Mouse (Mus musculus) bone marrow, adult 2 months (tissue): ENCODE data around the gene Tab2. TPM values are rescaled to one million over a fixed set of nuclear protein-coding genes. Genes with fewer than 3 reads are reported as not detected.

Experiments used
- H3K27ac ChIP-seq: fragments of 200-500 bp; 2 replicates; pipeline ENCODE4 v1.5.1; 2012; ENCODE audit warnings: low read depth, mild to moderate bottlenecking, control low read depth, inconsistent platforms, low read length; ENCODE audit not compliant: control insufficient read depth, poor library complexity, insufficient read depth
- H3K4me1 ChIP-seq: fragments of 200-500 bp; 2 replicates; pipeline ENCODE4 v1.6.1; 2011; ENCODE audit warnings: low read length; ENCODE audit not compliant: control insufficient read depth, insufficient read depth
- H3K4me3 ChIP-seq: fragments of 200-500 bp; replicated peaks from 2 replicates; pipeline ENCODE3; 2011; ENCODE audit warnings: mild to moderate bottlenecking, low read depth, low read length, control low read depth; ENCODE audit not compliant: control insufficient read depth
- CTCF ChIP-seq: fragments of 200-500 bp; IDR thresholded peaks from 2 replicates; pipeline ENCODE4 v1.5.1; 2011; ENCODE audit warnings: low read length, control low read depth; ENCODE audit not compliant: control insufficient read depth, insufficient read depth
- POLR2A ChIP-seq: fragments of 200-500 bp; IDR thresholded peaks from 2 replicates; pipeline ENCODE4 v1.6.1; 2011; ENCODE audit warnings: low read depth, mild to moderate bottlenecking, control low read depth, low read length, borderline replicate concordance; ENCODE audit not compliant: control insufficient read depth
- WGBS: fragments of 180-500 bp; shearing (Covaris S2); methylation state at CpG from one replicate; pipeline ENCODE4 v1.1.7; 2018; 5-methylcytosine and 5-hydroxymethylcytosine counted together
- polyA plus RNA-seq: library from polyadenylated mRNA; stranded (reverse); fragments of >200 nt; gene quantifications from 2 replicates; pipeline ENCODE4 v1.2.4, GENCODE M21; 2011; ENCODE audit warnings: low replicate concordance; ENCODE audit not compliant: missing spikeins, insufficient read depth, insufficient read length

Gene Tab2
- polyA plus RNA-seq: 36.8 and 46.7 TPM in 2 replicates

DNA sequence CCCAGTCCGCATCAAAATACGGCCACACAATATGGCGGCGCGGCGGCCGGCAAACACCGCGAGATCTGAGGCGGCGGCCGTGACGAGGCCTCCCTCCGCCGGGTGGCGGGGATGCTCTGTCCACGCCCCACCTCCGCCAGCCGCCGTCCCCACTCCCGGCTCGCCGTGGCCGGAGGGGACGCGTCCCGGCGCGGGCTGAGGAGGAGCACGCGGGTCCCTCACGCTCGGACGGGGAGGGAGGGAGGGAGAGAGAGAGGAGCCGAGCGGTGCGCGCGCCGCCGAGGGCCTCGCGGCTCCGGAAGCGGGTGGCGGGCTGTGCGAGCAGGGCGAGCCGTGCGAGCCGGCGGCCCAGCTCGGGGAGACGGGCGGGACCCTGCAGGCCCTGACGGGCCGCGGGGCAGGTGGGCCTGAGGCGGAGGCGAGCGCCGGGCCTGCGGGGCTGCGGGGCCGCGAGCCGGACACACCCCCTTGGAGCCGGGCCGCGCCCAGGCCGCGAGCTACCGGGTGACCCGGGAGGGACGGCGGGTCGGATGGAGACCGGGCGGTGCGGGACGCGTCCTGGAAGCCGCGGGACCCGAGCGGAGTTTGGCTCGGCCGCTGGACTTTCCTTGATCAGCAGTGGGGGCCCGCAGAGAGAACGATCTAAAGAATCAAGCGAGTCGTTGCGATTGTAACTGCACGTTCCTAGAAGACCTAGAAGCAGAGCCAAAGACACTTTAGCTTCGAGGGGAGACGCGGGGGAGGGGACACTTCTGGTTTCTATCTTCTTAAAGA, at the start of gene Tab2:
Gene Tab2, minus strand, starts transcription at position 3 of the 774 bp plus-strand sequence.
- Histone ChIP-seq H3K4me1 (peaks cover 1% of the 10 kb centered on the region; the same call in 1 of the 2 replicates), H3K27ac (peak within 1 kb of the TSS; percentile 99), H3K4me3 (peak within 1 kb of the TSS; percentile 77)
- under 1% methylated on average over 97 of the region's 97 CpGs for WGBS
- TF ChIP-seq CTCF: no peak
- peak; percentile 62; the same call in 1 of the 2 replicates for TF ChIP-seq POLR2A

DNA sequence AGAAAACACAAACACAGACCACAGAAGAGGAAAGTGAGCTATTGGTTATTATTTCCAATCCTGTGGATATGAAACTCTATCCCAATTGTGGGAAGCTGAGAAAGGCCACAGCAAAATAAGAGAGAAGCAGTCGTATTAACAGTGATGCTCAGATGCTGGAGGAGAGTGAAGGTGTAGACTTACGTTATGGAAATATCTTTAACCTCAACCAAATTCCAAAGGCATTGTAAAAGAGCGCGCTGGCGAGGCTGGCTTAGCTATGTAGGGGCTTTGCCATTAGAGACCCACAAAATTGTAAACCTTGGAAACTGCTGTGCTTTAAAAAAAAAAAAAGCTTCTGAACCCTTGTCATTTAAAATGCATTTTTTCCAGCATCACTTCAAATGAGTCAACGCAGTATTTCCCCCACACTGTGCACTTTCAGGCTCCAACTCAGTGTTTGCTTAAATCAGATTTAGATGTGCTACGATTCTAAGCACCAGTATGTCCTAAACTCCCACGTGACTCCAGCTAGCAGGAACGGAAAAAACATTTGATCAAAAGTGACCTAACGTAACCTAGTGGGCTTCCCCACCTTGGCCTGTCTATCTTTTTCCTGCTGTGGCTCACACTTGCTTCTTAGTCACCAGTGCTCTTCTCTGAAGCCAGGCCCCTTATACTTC, 36.4 kb upstream of the Tab2 start:
- no peaks in the 10 kb centered on the region for H3K4me1 ChIP-seq
- WGBS: 73% methylated on average over 10 of the region's 10 CpGs
- TF ChIP-seq CTCF: no peak
- TF ChIP-seq POLR2A: no peak
- no peak overlapping the region for H3K4me3 ChIP-seq
- H3K27ac ChIP-seq: no peak overlapping the region

DNA sequence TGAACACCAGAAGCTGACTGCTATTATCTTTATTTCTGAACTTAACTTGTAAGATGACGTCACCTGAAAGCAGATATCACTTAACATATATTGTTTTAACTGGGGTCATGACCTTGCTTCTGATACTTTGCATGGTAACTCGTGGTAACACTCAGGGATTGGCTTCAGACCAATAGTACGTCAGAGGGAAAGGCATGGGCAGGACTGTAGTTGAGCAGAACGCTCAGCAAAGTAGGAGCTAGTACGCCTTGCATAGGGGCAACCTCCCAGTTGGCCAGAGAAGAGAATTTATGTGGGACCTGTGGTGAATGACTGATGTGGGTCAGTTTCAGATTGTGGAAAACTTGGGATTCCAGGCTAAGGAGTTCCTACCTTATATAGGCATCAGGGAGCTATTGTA, 35.6 kb upstream of the Tab2 start:
- 75% methylated on average over 5 of the region's 5 CpGs for WGBS
- TF ChIP-seq CTCF (no peak), POLR2A (no peak)
- Histone ChIP-seq H3K27ac (no peak overlapping the region), H3K4me1 (no peaks in the 10 kb centered on the region), H3K4me3 (no peak overlapping the region)

- TF ChIP-seq CTCF (no peak), POLR2A (no peak)
- WGBS: 89% methylated on average over 8 of the region's 8 CpGs
- Histone ChIP-seq H3K4me3 (no peak overlapping the region), H3K27ac (no peak overlapping the region), H3K4me1 (no peaks in the 10 kb centered on the region; the same call in 1 of the 2 replicates)
These were observed 31.5 kb upstream of the Tab2 start for GRCm38 (mm10) chr10:7987521-7987920.

DNA sequence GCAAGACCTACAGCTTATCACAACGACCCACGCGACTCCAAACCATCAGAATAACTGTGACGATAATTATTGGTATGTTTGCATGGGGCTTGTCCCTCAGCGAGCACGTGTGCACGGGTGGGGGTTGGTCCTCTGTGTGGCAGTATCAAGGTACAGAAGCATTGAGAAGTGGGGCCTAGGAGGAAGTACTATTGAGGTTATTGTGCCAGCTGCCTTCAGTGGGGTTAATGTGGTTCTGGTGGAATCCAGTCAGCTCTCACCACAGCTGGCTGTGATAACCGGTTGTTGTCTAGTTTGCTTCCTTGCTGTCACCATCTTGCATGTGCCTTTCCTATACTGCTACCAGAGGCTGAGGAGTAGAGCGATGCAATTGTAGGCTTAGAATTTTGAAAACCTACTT, 20.4 kb upstream of the Tab2 start:
- H3K4me1 ChIP-seq: no peaks in the 10 kb centered on the region; the same call in 1 of the 2 replicates
- no peak overlapping the region for H3K4me3 ChIP-seq
- H3K27ac ChIP-seq: no peak overlapping the region
- WGBS: 34% methylated on average over 9 of the region's 9 CpGs
- no peak for TF ChIP-seq CTCF
- no peak for TF ChIP-seq POLR2A

DNA sequence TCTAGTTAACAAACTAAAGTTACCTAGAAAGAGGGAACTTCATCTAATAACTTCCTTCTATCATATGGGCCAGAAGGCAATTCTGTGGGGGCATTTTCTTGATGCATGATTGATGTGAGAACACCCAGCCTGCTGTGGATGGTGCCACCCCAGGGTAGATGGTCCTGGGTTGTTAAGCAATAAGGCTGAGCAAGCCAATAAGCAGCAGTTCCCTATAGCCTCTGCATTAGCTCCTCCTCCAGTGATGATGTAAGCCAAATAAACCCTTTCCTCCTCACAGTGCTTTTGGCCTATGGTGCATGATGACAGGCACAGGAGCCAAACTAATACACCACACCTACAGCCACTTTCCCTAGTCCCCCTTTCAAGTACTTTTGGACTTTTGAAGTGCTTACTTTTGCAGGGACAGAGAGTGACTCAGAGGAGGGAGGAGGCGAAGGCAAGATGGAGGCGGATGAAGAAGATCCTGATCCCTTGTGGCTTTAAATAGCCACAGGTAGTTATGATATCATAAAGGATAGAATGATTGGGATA, 12.8 kb upstream of the Tab2 start:
- no peak overlapping the region for H3K27ac ChIP-seq
- 86% methylated on average over 2 of the region's 2 CpGs for WGBS

GRCm38 (mm10) chr10:7967096-7967495, 11.1 kb upstream of the Tab2 start:
- TF ChIP-seq POLR2A: no peak
- no peak for TF ChIP-seq CTCF
- H3K4me1 ChIP-seq: no peaks in the 10 kb centered on the region
- H3K27ac ChIP-seq: no peak overlapping the region
- WGBS: 3% methylated on average over 3 of the region's 3 CpGs
- no peak overlapping the region for H3K4me3 ChIP-seq

More for the DNA sequence above, 12.8 kb upstream of the Tab2 start:
- TF ChIP-seq CTCF (no peak), POLR2A (no peak)
- Histone ChIP-seq H3K4me3 (no peak overlapping the region), H3K4me1 (no peaks in the 10 kb centered on the region)

DNA sequence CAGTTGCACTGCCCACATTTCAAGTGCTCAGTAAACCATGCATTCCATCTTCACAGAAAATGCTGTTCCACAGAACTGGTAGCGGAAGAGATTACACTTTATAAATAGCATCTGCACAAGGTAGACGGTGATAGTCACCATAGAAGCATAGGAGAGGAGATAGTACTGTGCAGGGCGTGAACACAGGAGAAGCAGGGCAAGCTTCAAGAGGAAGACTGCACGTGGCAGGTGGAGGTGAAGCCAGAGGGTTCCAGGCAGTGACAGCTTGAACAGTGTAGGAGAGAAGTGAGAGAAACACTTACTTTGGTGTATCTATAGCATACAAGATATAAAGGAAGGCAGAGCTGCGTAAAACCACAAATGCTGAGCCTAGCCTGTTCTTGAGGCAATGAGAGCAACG, 3.0 kb upstream of the Tab2 start:
- no peak overlapping the region for H3K27ac ChIP-seq
- no peak overlapping the region for H3K4me3 ChIP-seq
- TF ChIP-seq POLR2A: no peak
- no peak for TF ChIP-seq CTCF
- H3K4me1 ChIP-seq: peaks cover 1% of the 10 kb centered on the region; the same call in 1 of the 2 replicates
- WGBS: 52% methylated on average over 6 of the region's 6 CpGs

DNA sequence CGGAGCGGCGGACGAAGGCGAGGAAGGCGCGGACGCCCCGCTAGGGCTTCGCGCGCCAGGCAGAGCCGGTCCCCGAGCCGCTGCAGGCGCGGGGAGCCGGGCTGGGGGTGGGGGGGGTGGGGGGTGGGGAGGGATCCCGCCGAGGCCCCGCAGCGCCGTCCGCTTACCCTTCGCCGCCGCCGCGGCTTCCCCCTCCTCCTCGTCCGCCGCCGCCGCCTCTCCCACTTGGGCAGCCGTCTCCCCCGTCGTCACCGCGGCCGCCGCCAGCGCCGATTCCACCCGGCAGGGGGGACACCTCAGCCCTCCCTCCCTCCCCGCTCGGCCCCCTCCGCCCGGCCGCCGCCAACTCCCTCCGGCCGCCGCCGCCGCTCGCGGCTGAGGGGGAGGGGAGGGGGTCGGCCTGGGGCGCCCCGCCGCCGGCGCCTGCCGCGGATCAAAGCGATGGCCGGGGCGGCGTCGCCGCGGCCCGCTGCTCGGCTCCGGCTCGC, 352 bp downstream of the Tab2 start:
- peaks cover 1% of the 10 kb centered on the region; the same call in 1 of the 2 replicates for H3K4me1 ChIP-seq

More for the DNA sequence above, 352 bp downstream of the Tab2 start:
- under 1% methylated on average over 33 of the region's 76 CpGs for WGBS
- TF ChIP-seq CTCF: no peak
- no peak; the same call in 1 of the 2 replicates for TF ChIP-seq POLR2A
- Histone ChIP-seq H3K27ac (peak overlapping the region; percentile 85), H3K4me3 (peak overlapping the region; percentile 77)
